Mouse (Mus musculus) C2C12 (cell line): ENCODE measurements around the gene Tjap1. TPM values are rescaled to one million over a fixed set of nuclear protein-coding genes. Genes with fewer than 3 reads are reported as not detected.

ENCODE experiments used
- H3K27me3 ChIP-seq: one replicate; pipeline ENCODE4 v1.6.1; 2011; ENCODE audit not compliant: control insufficient read depth, insufficient read depth, insufficient read length
- H3K36me3 ChIP-seq: one replicate; pipeline ENCODE4 v1.6.1; 2011; ENCODE audit not compliant: control insufficient read depth, insufficient read depth
- H3K4me3 ChIP-seq: one replicate; pipeline ENCODE4 v1.5.1; 2011; ENCODE audit warnings: mild to moderate bottlenecking, control low read depth; ENCODE audit not compliant: poor library complexity, insufficient read depth, severe bottlenecking
- H3K79me2 ChIP-seq: one replicate; pipeline ENCODE4 v1.6.1; 2011; ENCODE audit not compliant: control insufficient read depth, insufficient read depth
- H3K79me3 ChIP-seq: one replicate; pipeline ENCODE4 v1.6.1; 2011; ENCODE audit warnings: low read depth, control low read depth
- H3ac ChIP-seq: one replicate; pipeline ENCODE3; 2011; ENCODE audit warnings: low read depth; ENCODE audit not compliant: control insufficient read depth, insufficient read length
- CEBPB ChIP-seq: IDR thresholded peaks from one replicate; pipeline ENCODE4 v1.6.1; 2011; ENCODE audit warnings: low read depth, mild to moderate bottlenecking, control low read depth, moderate library complexity
- CTCF ChIP-seq: IDR thresholded peaks from one replicate; pipeline ENCODE4 v1.5.1; 2011; ENCODE audit not compliant: control insufficient read depth, insufficient read depth, insufficient read length
- FOSL1 ChIP-seq: IDR thresholded peaks from one replicate; pipeline ENCODE4 v1.8.0; 2011; ENCODE audit warnings: mild to moderate bottlenecking, low read length; ENCODE audit not compliant: poor library complexity, insufficient read depth, severe bottlenecking
- MAX ChIP-seq: IDR thresholded peaks from one replicate; pipeline ENCODE4 v1.6.1; 2011; ENCODE audit warnings: mild to moderate bottlenecking, control low read depth
- MYOD1 ChIP-seq: IDR thresholded peaks from one replicate; pipeline ENCODE4 v1.6.1; 2011; ENCODE audit warnings: low read depth; ENCODE audit not compliant: control insufficient read depth, insufficient read length
- MYOG ChIP-seq: IDR thresholded peaks from one replicate; pipeline ENCODE4 v1.6.1; 2011; ENCODE audit not compliant: control insufficient read depth, insufficient read length; ENCODE audit errors: extremely low read depth
- USF1 ChIP-seq: IDR thresholded peaks from one replicate; pipeline ENCODE4 v1.6.1; 2011; ENCODE audit warnings: low read depth, mild to moderate bottlenecking, control low read depth, moderate library complexity
- polyA plus RNA-seq: library from polyadenylated mRNA; unstranded; fragments of >200 nt; fragmentation: generic; extraction: Trizol; gene quantifications from one replicate; pipeline ENCODE4 v1.2.1, GENCODE M21; 2012; ENCODE audit warnings: missing spikeins

Tjap1 gene
- polyA plus RNA-seq, 1 experiment = 79.3 TPM

- Histone ChIP-seq H3K27me3 (no peaks in the 10 kb centered on the region), H3K79me2 (peaks cover 56% of the 10 kb centered on the region), H3K79me3 (peaks cover 34% of the 10 kb centered on the region), H3ac (no peak overlapping the region), H3K4me3 (no peak overlapping the region), H3K36me3 (peaks cover 77% of the 10 kb centered on the region)
- TF ChIP-seq MAX (no peak), CEBPB (no peak), MYOG (no peak), USF1 (no peak), CTCF (no peak), MYOD1 (no peak), FOSL1 (no peak)
These were observed 38.2 kb downstream of the Tjap1 start for GRCm38 (mm10) chr17:46244579-46244978.

- no peak for TF ChIP-seq MYOD1
- no peak for TF ChIP-seq CEBPB
- TF ChIP-seq USF1 = no peak
- no peak for TF ChIP-seq MAX
- no peak for TF ChIP-seq CTCF
- TF ChIP-seq MYOG = no peak
- TF ChIP-seq FOSL1 = no peak
- Histone ChIP-seq H3K79me3 (peaks cover 27% of the 10 kb centered on the region), H3K4me3 (no peak overlapping the region), H3K79me2 (peaks cover 46% of the 10 kb centered on the region), H3K27me3 (no peaks in the 10 kb centered on the region), H3ac (no peak overlapping the region), H3K36me3 (peaks cover 79% of the 10 kb centered on the region)
These were observed 39.2 kb downstream of the Tjap1 start for GRCm38 (mm10) chr17:46243624-46244023.

GRCm38 (mm10) chr17:46242993-46243392 is 39.8 kb downstream of the Tjap1 start:
- H3K36me3 ChIP-seq = peaks cover 85% of the 10 kb centered on the region
- no peak overlapping the region for H3ac ChIP-seq
- no peak overlapping the region for H3K4me3 ChIP-seq
- TF ChIP-seq MYOD1 (no peak), FOSL1 (no peak), CEBPB (no peak), USF1 (no peak), MAX (no peak), MYOG (no peak), CTCF (no peak)
- H3K27me3 ChIP-seq = no peaks in the 10 kb centered on the region
- H3K79me2 ChIP-seq = peaks cover 40% of the 10 kb centered on the region
- H3K79me3 ChIP-seq = peaks cover 22% of the 10 kb centered on the region

- H3K79me3 ChIP-seq = peaks cover 18% of the 10 kb centered on the region
- TF ChIP-seq FOSL1 = no peak
- TF ChIP-seq USF1 = no peak
- no peak for TF ChIP-seq MYOD1
- TF ChIP-seq CEBPB = no peak
- TF ChIP-seq MAX = no peak
- no peak for TF ChIP-seq CTCF
- TF ChIP-seq MYOG = no peak
- peaks cover 92% of the 10 kb centered on the region for H3K36me3 ChIP-seq
These were observed 40.6 kb downstream of the Tjap1 start for GRCm38 (mm10) chr17:46242274-46242673.

GRCm38 (mm10) chr17:46241471-46241870 is 41.4 kb downstream of the Tjap1 start:
- Histone ChIP-seq H3K4me3 (no peak overlapping the region), H3K36me3 (peaks cover 97% of the 10 kb centered on the region), H3ac (no peak overlapping the region), H3K27me3 (no peaks in the 10 kb centered on the region), H3K79me2 (peaks cover 25% of the 10 kb centered on the region), H3K79me3 (peaks cover 10% of the 10 kb centered on the region)
- TF ChIP-seq CEBPB (no peak), CTCF (no peak), MAX (no peak), MYOD1 (no peak), FOSL1 (no peak), USF1 (no peak), MYOG (no peak)

More at GRCm38 (mm10) chr17:46242274-46242673, 40.6 kb downstream of the Tjap1 start:
- no peaks in the 10 kb centered on the region for H3K27me3 ChIP-seq
- H3ac ChIP-seq = no peak overlapping the region
- H3K4me3 ChIP-seq = no peak overlapping the region
- peaks cover 33% of the 10 kb centered on the region for H3K79me2 ChIP-seq

GRCm38 (mm10) chr17:46239516-46240114 is 43.2 kb downstream of the Tjap1 start:
- TF ChIP-seq MYOD1 (no peak), CTCF (no peak), FOSL1 (no peak), MAX (no peak), CEBPB (no peak), USF1 (no peak), MYOG (no peak)
- Histone ChIP-seq H3ac (no peak overlapping the region), H3K79me2 (peaks cover 6% of the 10 kb centered on the region), H3K27me3 (no peaks in the 10 kb centered on the region), H3K79me3 (peaks cover 2% of the 10 kb centered on the region), H3K36me3 (peaks cover 88% of the 10 kb centered on the region), H3K4me3 (no peak overlapping the region)
